Mouse (Mus musculus): ENCODE results near the gene D430019H16Rik. TPM values are rescaled to one million over a fixed set of nuclear protein-coding genes. Genes with fewer than 3 reads are reported as not detected.
A peak's percentile ranks its signal among the peaks of the same experiment; 100 is the strongest.

D430019H16Rik gene
- polyA plus RNA-seq (2016; fragmentation: Nextera tagmentation; extraction: Ambion mirVana), result 7.0 TPM in 2 replicates

- no peaks in the 10 kb centered on the region for H3K9me3 ChIP-seq
- H3K36me3 ChIP-seq, result no peaks in the 10 kb centered on the region
- 1% methylated on average over 38 of the region's 38 CpGs for WGBS
- H3K4me1 ChIP-seq, result peaks cover 38% of the 10 kb centered on the region
- ATAC-seq (ENCODE audit: low FRiP score, low read depth), result peak; percentile 93
- H3K27me3 ChIP-seq, result peaks cover 6% of the 10 kb centered on the region
- H3K27ac ChIP-seq (replicated peaks), result peak within 1 kb of the TSS; percentile 69
- H3K9ac ChIP-seq (replicated peaks), result peak within 1 kb of the TSS; percentile 88
- H3K4me2 ChIP-seq (replicated peaks), result peak within 1 kb of the TSS; percentile 87
- H3K4me3 ChIP-seq, result peak within 1 kb of the TSS; percentile 80
These were observed at the start of gene D430019H16Rik for GRCm38 (mm10) chr12:105453670-105454257. Gene D430019H16Rik, plus strand, starts transcription at chr12:105453856.

- Histone ChIP-seq H3K9me3 (no peaks in the 10 kb centered on the region), H3K27ac (replicated peaks) (no peak overlapping the region), H3K27me3 (no peaks in the 10 kb centered on the region), H3K4me2 (replicated peaks) (no peak overlapping the region), H3K4me3 (no peak overlapping the region), H3K36me3 (no peaks in the 10 kb centered on the region), H3K4me1 (no peaks in the 10 kb centered on the region), H3K9ac (replicated peaks) (no peak overlapping the region)
- ATAC-seq (ENCODE audit: low FRiP score, low read depth), result no peak
- 80% methylated on average over 6 of the region's 6 CpGs for WGBS
These were observed 47.6 kb upstream of the D430019H16Rik start for GRCm38 (mm10) chr12:105406008-105406407.

GRCm38 (mm10) chr12:105413909-105414308, 39.7 kb upstream of the D430019H16Rik start:
- H3K27ac ChIP-seq (replicated peaks), result no peak overlapping the region
- no peak for ATAC-seq (ENCODE audit: low FRiP score, low read depth)
- WGBS, result 84% methylated on average over 8 of the region's 8 CpGs

GRCm38 (mm10) chr12:105420476-105420875, 33.2 kb upstream of the D430019H16Rik start:
- no peak overlapping the region for H3K27ac ChIP-seq (replicated peaks)
- H3K4me1 ChIP-seq, result no peaks in the 10 kb centered on the region
- no peak overlapping the region for H3K4me2 ChIP-seq (replicated peaks)
- H3K9me3 ChIP-seq, result no peaks in the 10 kb centered on the region
- no peaks in the 10 kb centered on the region for H3K36me3 ChIP-seq
- no peak overlapping the region for H3K9ac ChIP-seq (replicated peaks)
- H3K4me3 ChIP-seq, result no peak overlapping the region
- 62% methylated on average over 6 of the region's 6 CpGs for WGBS
- no peak for ATAC-seq (ENCODE audit: low FRiP score, low read depth)
- H3K27me3 ChIP-seq, result no peaks in the 10 kb centered on the region

More at GRCm38 (mm10) chr12:105413909-105414308, 39.7 kb upstream of the D430019H16Rik start:
- Histone ChIP-seq H3K4me2 (replicated peaks) (no peak overlapping the region), H3K9ac (replicated peaks) (no peak overlapping the region), H3K4me1 (no peaks in the 10 kb centered on the region), H3K27me3 (no peaks in the 10 kb centered on the region), H3K36me3 (no peaks in the 10 kb centered on the region), H3K4me3 (no peak overlapping the region), H3K9me3 (no peaks in the 10 kb centered on the region)

- no peak overlapping the region for H3K9ac ChIP-seq (replicated peaks)
- H3K36me3 ChIP-seq, result no peaks in the 10 kb centered on the region
- H3K4me1 ChIP-seq, result 0 out of 2 replicates have a peak, but pooled peaks cover 2% of the 10 kb centered on the region
- H3K9me3 ChIP-seq, result no peaks in the 10 kb centered on the region
- no peak for ATAC-seq (ENCODE audit: low FRiP score, low read depth)
- H3K4me2 ChIP-seq (replicated peaks), result no peak overlapping the region
- no peak overlapping the region for H3K27ac ChIP-seq (replicated peaks)
- no peaks in the 10 kb centered on the region for H3K27me3 ChIP-seq
- no peak overlapping the region for H3K4me3 ChIP-seq
- 73% methylated on average over 7 of the region's 7 CpGs for WGBS
These were observed 27.1 kb upstream of the D430019H16Rik start for GRCm38 (mm10) chr12:105426541-105426940.

GRCm38 (mm10) chr12:105427039-105427757, 26.5 kb upstream of the D430019H16Rik start:
- Histone ChIP-seq H3K9ac (replicated peaks) (no peak overlapping the region), H3K9me3 (no peaks in the 10 kb centered on the region), H3K4me1 (0 out of 2 replicates have a peak, but pooled peaks cover 2% of the 10 kb centered on the region), H3K4me2 (replicated peaks) (no peak overlapping the region), H3K4me3 (no peak overlapping the region), H3K36me3 (no peaks in the 10 kb centered on the region), H3K27me3 (no peaks in the 10 kb centered on the region), H3K27ac (replicated peaks) (no peak overlapping the region)
- WGBS, result 28% methylated on average over 10 of the region's 10 CpGs
- ATAC-seq (ENCODE audit: low FRiP score, low read depth), result peak; percentile 54

- ATAC-seq (ENCODE audit: low FRiP score, low read depth), result no peak
- no peak overlapping the region for H3K27ac ChIP-seq (replicated peaks)
- H3K9ac ChIP-seq (replicated peaks), result no peak overlapping the region
- H3K4me2 ChIP-seq (replicated peaks), result no peak overlapping the region
- no peaks in the 10 kb centered on the region for H3K9me3 ChIP-seq
- H3K4me1 ChIP-seq, result 0 out of 2 replicates have a peak, but pooled peaks cover 2% of the 10 kb centered on the region
- no peaks in the 10 kb centered on the region for H3K27me3 ChIP-seq
- H3K4me3 ChIP-seq, result no peak overlapping the region
- no peaks in the 10 kb centered on the region for H3K36me3 ChIP-seq
- WGBS, result 52% methylated on average over 3 of the region's 3 CpGs
These were observed 21.8 kb upstream of the D430019H16Rik start for GRCm38 (mm10) chr12:105431872-105432271.

- 67% methylated on average over 3 of the region's 3 CpGs for WGBS
These were observed 20.8 kb upstream of the D430019H16Rik start for GRCm38 (mm10) chr12:105432807-105433206.

GRCm38 (mm10) chr12:105438259-105438658, 15.4 kb upstream of the D430019H16Rik start:
- no peaks in the 10 kb centered on the region for H3K36me3 ChIP-seq
- H3K9ac ChIP-seq (replicated peaks), result no peak overlapping the region
- no peaks in the 10 kb centered on the region for H3K4me1 ChIP-seq
- H3K27ac ChIP-seq (replicated peaks), result no peak overlapping the region
- no peaks in the 10 kb centered on the region for H3K27me3 ChIP-seq
- 50% methylated on average over 5 of the region's 5 CpGs for WGBS
- no peak overlapping the region for H3K4me2 ChIP-seq (replicated peaks)
- H3K9me3 ChIP-seq, result no peaks in the 10 kb centered on the region
- H3K4me3 ChIP-seq, result no peak overlapping the region
- no peak for ATAC-seq (ENCODE audit: low FRiP score, low read depth)

More at GRCm38 (mm10) chr12:105432807-105433206, 20.8 kb upstream of the D430019H16Rik start:
- H3K4me2 ChIP-seq (replicated peaks), result no peak overlapping the region
- no peak overlapping the region for H3K9ac ChIP-seq (replicated peaks)
- H3K4me3 ChIP-seq, result no peak overlapping the region
- H3K4me1 ChIP-seq, result no peaks in the 10 kb centered on the region
- no peak overlapping the region for H3K27ac ChIP-seq (replicated peaks)
- no peaks in the 10 kb centered on the region for H3K36me3 ChIP-seq
- H3K9me3 ChIP-seq, result no peaks in the 10 kb centered on the region
- H3K27me3 ChIP-seq, result no peaks in the 10 kb centered on the region
- no peak for ATAC-seq (ENCODE audit: low FRiP score, low read depth)

GRCm38 (mm10) chr12:105439976-105440375, 13.7 kb upstream of the D430019H16Rik start:
- Histone ChIP-seq H3K27ac (replicated peaks) (no peak overlapping the region), H3K27me3 (no peaks in the 10 kb centered on the region), H3K4me3 (no peak overlapping the region), H3K4me2 (replicated peaks) (no peak overlapping the region), H3K9me3 (no peaks in the 10 kb centered on the region), H3K9ac (replicated peaks) (no peak overlapping the region), H3K4me1 (no peaks in the 10 kb centered on the region), H3K36me3 (no peaks in the 10 kb centered on the region)
- ATAC-seq (ENCODE audit: low FRiP score, low read depth), result no peak
- 69% methylated on average over 6 of the region's 6 CpGs for WGBS

- ATAC-seq (ENCODE audit: low FRiP score, low read depth), result no peak
- no peak overlapping the region for H3K27ac ChIP-seq (replicated peaks)
- H3K4me1 ChIP-seq, result no peaks in the 10 kb centered on the region
- no peaks in the 10 kb centered on the region for H3K9me3 ChIP-seq
- H3K4me3 ChIP-seq, result no peak overlapping the region
- no peaks in the 10 kb centered on the region for H3K27me3 ChIP-seq
- H3K4me2 ChIP-seq (replicated peaks), result no peak overlapping the region
- H3K36me3 ChIP-seq, result no peaks in the 10 kb centered on the region
- no peak overlapping the region for H3K9ac ChIP-seq (replicated peaks)
- WGBS, result 66% methylated on average over 5 of the region's 5 CpGs
These were observed 10.1 kb upstream of the D430019H16Rik start for GRCm38 (mm10) chr12:105443569-105443968.

GRCm38 (mm10) chr12:105445767-105446166, 7.9 kb upstream of the D430019H16Rik start:
- Histone ChIP-seq H3K9ac (replicated peaks) (no peak overlapping the region), H3K9me3 (no peaks in the 10 kb centered on the region), H3K27ac (replicated peaks) (no peak overlapping the region), H3K27me3 (no peaks in the 10 kb centered on the region), H3K4me1 (no peaks in the 10 kb centered on the region), H3K4me2 (replicated peaks) (no peak overlapping the region), H3K4me3 (no peak overlapping the region), H3K36me3 (no peaks in the 10 kb centered on the region)
- 79% methylated on average over 6 of the region's 6 CpGs for WGBS
- no peak for ATAC-seq (ENCODE audit: low FRiP score, low read depth)

All from midbrain, embryonic 12.5 days (tissue).